Mouse (Mus musculus) neutrophil, adult 59 days (primary cell): ENCODE measurements around the gene Olfr1025-ps1. TPM values are rescaled to one million over a fixed set of nuclear protein-coding genes. Genes with fewer than 3 reads are reported as not detected.

Experiments
- total RNA-seq, 2 experiments: library from RNA; stranded (reverse); gene quantifications; 1 replicate in 1 of 2; 2 replicates in 1 of 2; pipeline ENCODE4 v1.2.4; 2023

Olfr1025-ps1 gene
- not detected for total RNA-seq

GRCm38 (mm10) chr2:85914893-85915292 lies at the start of gene Olfr1025-ps1:
Olfr1025-ps1 (plus strand) TSS chr2:85915193.

GRCm38 (mm10) chr2:85868294-85868693 lies 46.7 kb upstream of the Olfr1025-ps1 start, which contains the start of gene Olfr1022:
Olfr1022 (plus strand) TSS chr2:85868594.

GRCm38 (mm10) chr2:85885340-85885739 lies 29.7 kb upstream of the Olfr1025-ps1 start, which contains the start of gene Olfr1023:
Olfr1023 (plus strand) TSS chr2:85885640.

GRCm38 (mm10) chr2:85904952-85905351 lies 10.0 kb upstream of the Olfr1025-ps1 start, which contains the start of gene Olfr1024:
Olfr1024 (minus strand) TSS chr2:85905052.

GRCm38 (mm10) chr2:85921258-85921657 lies 6.3 kb downstream of the Olfr1025-ps1 start, which contains the start of gene Olfr1026:
Olfr1026 (plus strand) TSS chr2:85921558.

GRCm38 (mm10) chr2:85950137-85950536 lies 35.1 kb downstream of the Olfr1025-ps1 start, which contains the start of gene Olfr1028:
Olfr1028 (plus strand) TSS chr2:85950437.

Other genes with a start within 250 kb of the Olfr1025-ps1 start
- not detected for gene Olfr1006, start 236.4 kb upstream of the Olfr1025-ps1 start, total RNA-seq
- not detected for gene Olfr1008, start 225.8 kb upstream of the Olfr1025-ps1 start, total RNA-seq
- not detected for gene Olfr1009, start 199.8 kb upstream of the Olfr1025-ps1 start, total RNA-seq
- not detected for gene Olfr1012, start 152.4 kb upstream of the Olfr1025-ps1 start, total RNA-seq
- not detected for gene Olfr1013, start 148.1 kb upstream of the Olfr1025-ps1 start, total RNA-seq
- gene Olfr1014, start 142.5 kb upstream of the Olfr1025-ps1 start, total RNA-seq = not detected
- gene Olfr1015, start 133.2 kb upstream of the Olfr1025-ps1 start, total RNA-seq = not detected
- gene Olfr1016, start 112.6 kb upstream of the Olfr1025-ps1 start, total RNA-seq = not detected
- gene Olfr1018, start 96.7 kb upstream of the Olfr1025-ps1 start, total RNA-seq = not detected
- not detected for gene Olfr1019, start 69.7 kb upstream of the Olfr1025-ps1 start, total RNA-seq
- gene Olfr1020, start 68.2 kb upstream of the Olfr1025-ps1 start, total RNA-seq = not detected
- gene Olfr1022, start 46.6 kb upstream of the Olfr1025-ps1 start, total RNA-seq = not detected
- not detected for gene Olfr1023, start 29.6 kb upstream of the Olfr1025-ps1 start, total RNA-seq
- gene Olfr1024, start 10.1 kb upstream of the Olfr1025-ps1 start, total RNA-seq = not detected
- gene Olfr1026, start 6.4 kb downstream of the Olfr1025-ps1 start, total RNA-seq = not detected
- gene Olfr1028, start 35.2 kb downstream of the Olfr1025-ps1 start, total RNA-seq = not detected
- gene Olfr1029, start 58.7 kb downstream of the Olfr1025-ps1 start, total RNA-seq = not detected
- not detected for gene Olfr1030, start 64.1 kb downstream of the Olfr1025-ps1 start, total RNA-seq
- not detected for gene Olfr1031, start 75.1 kb downstream of the Olfr1025-ps1 start, total RNA-seq
- gene Olfr1032, start 90.3 kb downstream of the Olfr1025-ps1 start, total RNA-seq = not detected
- not detected for gene Olfr1033, start 105.4 kb downstream of the Olfr1025-ps1 start, total RNA-seq
- gene Olfr1034, start 130.7 kb downstream of the Olfr1025-ps1 start, total RNA-seq = not detected
- not detected for gene Olfr1036, start 158.8 kb downstream of the Olfr1025-ps1 start, total RNA-seq
- gene Olfr1037, start 172.2 kb downstream of the Olfr1025-ps1 start, total RNA-seq = not detected
- gene Olfr1039, start 220.7 kb downstream of the Olfr1025-ps1 start, total RNA-seq = not detected
- not detected for gene Olfr1040, start 231.5 kb downstream of the Olfr1025-ps1 start, total RNA-seq
- gene Olfr1042, start 246.6 kb downstream of the Olfr1025-ps1 start, total RNA-seq = not detected